Mouse (Mus musculus) MEL (cell line): Measurements from ENCODE around the gene Als2. TPM values are rescaled to one million over a fixed set of nuclear protein-coding genes. Genes with fewer than 3 reads are reported as not detected.

Experiments
- DNase-seq: peaks from one replicate; pipeline ENCODE4 v3.0.0; 2011; ENCODE audit warnings: low read depth, low spot score
- H3K27ac ChIP-seq: 2 replicates; pipeline ENCODE4 v1.5.1; 2012; ENCODE audit warnings: low read depth, mild to moderate bottlenecking, control low read depth, low read length, moderate library complexity; ENCODE audit not compliant: control insufficient read depth
- H3K27me3 ChIP-seq, 2 experiments: fragments of 150-350 bp in 1 of 2; sonication (generic) in 1 of 2; 2 replicates each; pipeline ENCODE4 v1.6.1; 2012; ENCODE audit warnings: low read length in 2 of 2, mild to moderate bottlenecking in 2 of 2, improper control_type of control experiment in 1 of 2, moderate library complexity in 1 of 2; ENCODE audit not compliant: insufficient read depth in 2 of 2, control insufficient read depth in 1 of 2
- H3K36me3 ChIP-seq, 2 experiments: 2 replicates each; pipeline ENCODE4 v1.6.1; 2012 to 2014; ENCODE audit warnings: low read length in 2 of 2, improper control_type of control experiment in 1 of 2, inconsistent platforms in 1 of 2, mild to moderate bottlenecking in 1 of 2; ENCODE audit not compliant: insufficient read depth in 2 of 2, control insufficient read depth in 1 of 2
- H3K4me1 ChIP-seq, 2 experiments: fragments of 150-350 bp in 1 of 2; sonication (generic) in 1 of 2; 2 replicates each; pipeline ENCODE4 v1.6.1; 2012; ENCODE audit warnings: low read length in 2 of 2, improper control_type of control experiment in 1 of 2, mild to moderate bottlenecking in 1 of 2; ENCODE audit not compliant: insufficient read depth in 2 of 2, control insufficient read depth in 1 of 2
- H3K4me3 ChIP-seq, 2 experiments: fragments of 150-350 bp in 1 of 2; sonication (generic) in 1 of 2; 2 replicates each; pipeline ENCODE4 v1.5.1; 2012; ENCODE audit warnings: low read depth in 2 of 2, low read length in 2 of 2, mild to moderate bottlenecking in 2 of 2, moderate library complexity in 2 of 2, control low read depth in 1 of 2, improper control_type of control experiment in 1 of 2; ENCODE audit not compliant: control insufficient read depth in 1 of 2, insufficient read depth in 1 of 2
- H3K79me2 ChIP-seq: 2 replicates; pipeline ENCODE4 v1.6.1; 2012; ENCODE audit warnings: mild to moderate bottlenecking, low read length, moderate library complexity; ENCODE audit not compliant: control insufficient read depth, poor library complexity, insufficient read depth
- H3K9ac ChIP-seq: 2 replicates; pipeline ENCODE4 v1.6.1; 2012; ENCODE audit warnings: low read depth, mild to moderate bottlenecking, control low read depth, low read length, moderate library complexity; ENCODE audit not compliant: control insufficient read depth, poor library complexity, severe bottlenecking
- H3K9me3 ChIP-seq: fragments of 150-350 bp; sonication (generic); replicated peaks from 2 replicates; pipeline ENCODE4 v1.6.1; 2012; ENCODE audit warnings: mild to moderate bottlenecking, low read length, improper control_type of control experiment, moderate library complexity; ENCODE audit not compliant: insufficient read depth
- BHLHE40 ChIP-seq: IDR thresholded peaks from 2 replicates; pipeline ENCODE4 v1.6.1; 2012; ENCODE audit warnings: low read depth, mild to moderate bottlenecking, inconsistent platforms, low read length, improper control_type of control experiment, borderline replicate concordance
- CHD1 ChIP-seq: IDR thresholded peaks from 2 replicates; pipeline ENCODE4 v1.6.1; 2012; ENCODE audit warnings: low read depth, mild to moderate bottlenecking, inconsistent platforms, low read length, improper control_type of control experiment
- EP300 ChIP-seq, 2 experiments: IDR thresholded peaks; 2 replicates each; pipeline ENCODE4 v1.6.1; 2011; ENCODE audit warnings: improper control_type of control experiment in 2 of 2, low read length in 2 of 2, low read depth in 1 of 2, mild to moderate bottlenecking in 1 of 2
- ETS1 ChIP-seq: IDR thresholded peaks from 2 replicates; pipeline ENCODE4 v1.6.1; 2012; ENCODE audit warnings: low read depth, mild to moderate bottlenecking, inconsistent platforms, low read length, improper control_type of control experiment, moderate library complexity
- GABPA ChIP-seq: IDR thresholded peaks from 2 replicates; pipeline ENCODE4 v1.6.1; 2012; ENCODE audit warnings: low read depth, mild to moderate bottlenecking, inconsistent platforms, low read length, improper control_type of control experiment, moderate library complexity
- GATA1 ChIP-seq: IDR thresholded peaks from 2 replicates; pipeline ENCODE4 v1.6.1; 2011; ENCODE audit warnings: low read depth, low read length, improper control_type of control experiment
- HCFC1 ChIP-seq: IDR thresholded peaks from 2 replicates; pipeline ENCODE4 v1.6.1; 2012; ENCODE audit warnings: low read depth, mild to moderate bottlenecking, inconsistent platforms, low read length, improper control_type of control experiment, moderate library complexity
- JUND ChIP-seq: IDR thresholded peaks from 2 replicates; pipeline ENCODE4 v1.6.1; 2011; ENCODE audit warnings: low read depth, mild to moderate bottlenecking, improper control_type of control experiment, low read length
- MAX ChIP-seq: IDR thresholded peaks from 2 replicates; pipeline ENCODE4 v1.6.1; 2011; ENCODE audit warnings: low read length, improper control_type of control experiment
- MAZ ChIP-seq: IDR thresholded peaks from 2 replicates; pipeline ENCODE4 v1.6.1; 2012; ENCODE audit warnings: low read depth, mild to moderate bottlenecking, inconsistent platforms, low read length, improper control_type of control experiment
- MYB ChIP-seq: IDR thresholded peaks from 2 replicates; pipeline ENCODE4 v1.6.1; 2011; ENCODE audit warnings: mild to moderate bottlenecking, low read depth, low read length, improper control_type of control experiment
- NELFE ChIP-seq: IDR thresholded peaks from 2 replicates; pipeline ENCODE4 v1.6.1; 2011; ENCODE audit warnings: low read depth, low read length, improper control_type of control experiment
- NRF1 ChIP-seq: IDR thresholded peaks from 2 replicates; pipeline ENCODE4 v1.6.1; 2014; ENCODE audit warnings: low read depth, mild to moderate bottlenecking, inconsistent platforms, low read length, improper control_type of control experiment, moderate library complexity; ENCODE audit not compliant: poor library complexity, insufficient read depth, severe bottlenecking
- TBP ChIP-seq: IDR thresholded peaks from 2 replicates; pipeline ENCODE4 v1.8.0; 2011; ENCODE audit warnings: low read depth, low read length, improper control_type of control experiment
- ZKSCAN1 ChIP-seq: IDR thresholded peaks from 2 replicates; pipeline ENCODE4 v1.6.1; 2012; ENCODE audit warnings: low read depth, mild to moderate bottlenecking, inconsistent platforms, low read length, improper control_type of control experiment, moderate library complexity
- ZNF384 ChIP-seq: IDR thresholded peaks from 2 replicates; pipeline ENCODE4 v1.6.1; 2012; ENCODE audit warnings: low read depth, mild to moderate bottlenecking, inconsistent platforms, low read length, improper control_type of control experiment
- polyA plus RNA-seq, 2 experiments: library from polyadenylated mRNA; stranded (reverse) in 1 of 2; unstranded in 1 of 2; fragments of >175 nt in 1 of 2; fragments of >200 nt in 1 of 2; gene quantifications; 2 replicates each; pipeline versions ENCODE4 v1.2.1 to v1.2.4; 2012; ENCODE audit warnings: low replicate concordance in 2 of 2, low read depth in 1 of 2; ENCODE audit not compliant: insufficient read length in 2 of 2, insufficient read depth in 1 of 2, missing spikeins in 1 of 2
- total RNA-seq: library from RNA; depleted of rRNA; stranded (reverse); fragments of 300-350 nt; gene quantifications from 2 replicates; pipeline ENCODE4 v1.2.3, GENCODE M21; 2012

Gene Als2
- total and polyA plus RNA-seq, 3 experiments: 7.4 to 8.5 TPM; not detected in 1

- H3K9ac ChIP-seq: no peak overlapping the region
- no peak for DNase-seq
- TF ChIP-seq NELFE (no peak), JUND (no peak), HCFC1 (no peak), NRF1 (no peak), BHLHE40 (no peak), EP300 (IDR thresholded peaks at IDR 0.05; ENCODE audit: low read depth in 1 of 2, low read length in 2 of 2) (no peak), MAX (no peak), ETS1 (no peak), CHD1 (no peak)
- H3K4me1 ChIP-seq: no peaks in the 10 kb centered on the region
- no peaks in the 10 kb centered on the region for H3K27me3 ChIP-seq
- H3K36me3 ChIP-seq: peaks cover 0 to 2% of the 10 kb centered on the region in 2 experiments; a peak in 1 of 4 replicates
- H3K4me3 ChIP-seq: no peak overlapping the region
- no peaks in the 10 kb centered on the region for H3K9me3 ChIP-seq
- H3K27ac ChIP-seq: no peak overlapping the region
- no peaks in the 10 kb centered on the region for H3K79me2 ChIP-seq
Measured at GRCm38 (mm10) chr1:59215446-59215845, 21.6 kb downstream of the Als2 start.

GRCm38 (mm10) chr1:59212951-59213350, 24.1 kb downstream of the Als2 start:
- no peak for DNase-seq
- no peak for TF ChIP-seq TBP
- no peak for TF ChIP-seq GATA1
- TF ChIP-seq MAZ: no peak
- no peak for TF ChIP-seq EP300 (IDR thresholded peaks at IDR 0.05; ENCODE audit: low read depth in 1 of 2, low read length in 2 of 2)
- no peak for TF ChIP-seq ZKSCAN1
- TF ChIP-seq ZNF384: no peak
- TF ChIP-seq GABPA: no peak
- TF ChIP-seq MYB: no peak
- Histone ChIP-seq H3K4me3 (no peak overlapping the region), H3K9me3 (no peaks in the 10 kb centered on the region), H3K27me3 (no peaks in the 10 kb centered on the region), H3K36me3 (peaks cover 0 to 2% of the 10 kb centered on the region in 2 experiments; a peak in 1 of 4 replicates), H3K9ac (no peak overlapping the region), H3K79me2 (no peaks in the 10 kb centered on the region), H3K4me1 (no peaks in the 10 kb centered on the region), H3K27ac (no peak overlapping the region)
